Mouse (Mus musculus) neural tube, embryonic 11.5 days (tissue): ENCODE results near the gene Padi2. TPM values are rescaled to one million over a fixed set of nuclear protein-coding genes. Genes with fewer than 3 reads are reported as not detected.

Experiments used
- ATAC-seq: fragments of 200-750 bp; cut with Nextera tagmentation; 2 replicates; pipeline ENCODE4 v1.8.0; 2017; ENCODE audit warnings: moderate number of reproducible peaks, mild to moderate bottlenecking, moderate TSS enrichment, moderate library complexity; ENCODE audit not compliant: insufficient read depth, low FRiP score, low TSS enrichment
- DNase-seq: peaks from one replicate; pipeline ENCODE4 v3.0.0-alpha.2; 2015; ENCODE audit warnings: low spot score
- H3K27ac ChIP-seq: fragments of 300-500 bp; sonication (generic); 2 replicates; pipeline ENCODE4 v1.5.1; 2014; ENCODE audit warnings: low read depth, mild to moderate bottlenecking, low read length
- H3K27me3 ChIP-seq: fragments of 300-500 bp; sonication (generic); 2 replicates; pipeline ENCODE4 v1.6.1; 2014; ENCODE audit warnings: mild to moderate bottlenecking, low read length, mixed read lengths; ENCODE audit not compliant: control insufficient read depth, insufficient read depth
- H3K36me3 ChIP-seq: fragments of 300-500 bp; sonication (generic); 2 replicates; pipeline ENCODE4 v1.6.1; 2014; ENCODE audit warnings: mild to moderate bottlenecking, low read length, moderate library complexity, mixed read lengths; ENCODE audit not compliant: control insufficient read depth, insufficient read depth
- H3K4me1 ChIP-seq: fragments of 300-500 bp; sonication (generic); 2 replicates; pipeline ENCODE4 v1.6.1; 2014; ENCODE audit warnings: low read length, mixed read lengths; ENCODE audit not compliant: control insufficient read depth, insufficient read depth
- H3K4me2 ChIP-seq: fragments of 300-500 bp; sonication (generic); 2 replicates; pipeline ENCODE4 v1.6.1; 2014; ENCODE audit warnings: low read depth, mild to moderate bottlenecking, moderate library complexity
- H3K4me3 ChIP-seq: fragments of 300-500 bp; sonication (generic); 2 replicates; pipeline ENCODE4 v1.5.1; 2014; ENCODE audit warnings: low read depth, low read length
- H3K9ac ChIP-seq: fragments of 300-500 bp; sonication (generic); 2 replicates; pipeline ENCODE4 v1.6.1; 2014; ENCODE audit warnings: mild to moderate bottlenecking, low read length
- H3K9me3 ChIP-seq: fragments of 300-500 bp; sonication (generic); 2 replicates; pipeline ENCODE4 v1.6.1; 2016; ENCODE audit warnings: low read length; ENCODE audit not compliant: control insufficient read depth
- WGBS: fragments of 180-500 bp; shearing (Covaris S2); extraction: QIAGEN DNeasy Blood & Tissue Kit; methylation state at CpG from one replicate; pipeline ENCODE4 v1.1.7; 2014; 5-methylcytosine and 5-hydroxymethylcytosine counted together
- polyA plus RNA-seq: library from polyadenylated mRNA; unstranded; fragments of >200 nt; fragmentation: Nextera tagmentation; extraction: Ambion mirVana; gene quantifications from 2 replicates; pipeline ENCODE4 v1.2.1, GENCODE M21; 2014

Padi2 gene
- polyA plus RNA-seq, 1 experiment from 2014 or later = 1.7 TPM

- Histone ChIP-seq H3K4me1 (no peaks in the 10 kb centered on the region), H3K27me3 (no peaks in the 10 kb centered on the region), H3K9me3 (no peaks in the 10 kb centered on the region), H3K27ac (no peak overlapping the region), H3K4me3 (no peak overlapping the region), H3K36me3 (peaks cover 26% of the 10 kb centered on the region), H3K4me2 (no peak overlapping the region), H3K9ac (no peak overlapping the region)
- DNase-seq = no peak
- 97% methylated on average over 7 of the region's 7 CpGs for WGBS
- ATAC-seq = no peak
These were observed 69.2 kb downstream of the Padi2 start for GRCm38 (mm10) chr4:140975356-140975755.

GRCm38 (mm10) chr4:140977278-140977677 is 71.1 kb downstream of the Padi2 start:
- no peak overlapping the region for H3K27ac ChIP-seq
- H3K36me3 ChIP-seq = peaks cover 16% of the 10 kb centered on the region
- H3K9me3 ChIP-seq = no peaks in the 10 kb centered on the region
- ATAC-seq (no peak), DNase-seq (no peak)
- no peaks in the 10 kb centered on the region for H3K4me1 ChIP-seq
- H3K4me3 ChIP-seq = no peak overlapping the region
- H3K27me3 ChIP-seq = no peaks in the 10 kb centered on the region
- 84% methylated on average over 10 of the region's 10 CpGs for WGBS
- no peak overlapping the region for H3K4me2 ChIP-seq
- H3K9ac ChIP-seq = no peak overlapping the region

- H3K27me3 ChIP-seq = no peaks in the 10 kb centered on the region
- no peak overlapping the region for H3K4me3 ChIP-seq
- no peak overlapping the region for H3K9ac ChIP-seq
- ATAC-seq (no peak), DNase-seq (no peak)
- WGBS = 93% methylated on average over 14 of the region's 14 CpGs
- no peaks in the 10 kb centered on the region for H3K4me1 ChIP-seq
- H3K9me3 ChIP-seq = no peaks in the 10 kb centered on the region
- H3K4me2 ChIP-seq = no peak overlapping the region
- no peak overlapping the region for H3K27ac ChIP-seq
- peaks cover 9% of the 10 kb centered on the region for H3K36me3 ChIP-seq
These were observed 71.9 kb downstream of the Padi2 start for GRCm38 (mm10) chr4:140977886-140978692.

DNA sequence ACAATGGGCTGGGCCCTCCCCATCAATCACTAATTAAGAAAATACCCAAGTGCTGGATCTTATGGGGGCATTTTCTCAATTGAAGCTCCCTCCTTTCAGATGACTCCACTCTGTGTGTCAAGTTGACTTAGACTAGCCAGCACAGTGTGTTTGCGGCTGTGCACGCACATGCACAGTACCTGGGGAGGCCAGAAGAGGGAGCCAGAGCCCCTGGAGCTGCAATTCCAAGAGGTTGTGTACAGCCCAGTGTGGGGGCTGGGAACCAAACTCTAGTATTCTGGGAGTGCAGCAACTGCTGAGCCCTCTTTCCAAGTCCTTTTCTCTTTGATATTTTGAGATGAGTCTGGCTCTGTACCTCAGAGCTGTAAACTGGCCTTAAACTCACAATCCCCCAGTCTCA is 75.5 kb downstream of the Padi2 start:
- WGBS = 95% methylated on average over 2 of the region's 2 CpGs
- Histone ChIP-seq H3K27ac (no peak overlapping the region), H3K9ac (no peak overlapping the region), H3K4me3 (no peak overlapping the region), H3K9me3 (no peaks in the 10 kb centered on the region), H3K36me3 (peaks cover 9% of the 10 kb centered on the region), H3K4me1 (no peaks in the 10 kb centered on the region), H3K4me2 (no peak overlapping the region), H3K27me3 (no peaks in the 10 kb centered on the region)
- ATAC-seq (no peak), DNase-seq (no peak)

GRCm38 (mm10) chr4:140982808-140983207 is 76.7 kb downstream of the Padi2 start:
- H3K27me3 ChIP-seq = no peaks in the 10 kb centered on the region
- peaks cover 7% of the 10 kb centered on the region; the same call in 1 of the 2 replicates for H3K4me1 ChIP-seq
- H3K9ac ChIP-seq = no peak overlapping the region
- no peak overlapping the region for H3K4me3 ChIP-seq
- WGBS = 76% methylated on average over 4 of the region's 4 CpGs
- H3K9me3 ChIP-seq = no peaks in the 10 kb centered on the region
- H3K36me3 ChIP-seq = peaks cover 7% of the 10 kb centered on the region
- no peak overlapping the region for H3K4me2 ChIP-seq
- H3K27ac ChIP-seq = no peak overlapping the region
- DNase-seq = no peak
- ATAC-seq = no peak

DNA sequence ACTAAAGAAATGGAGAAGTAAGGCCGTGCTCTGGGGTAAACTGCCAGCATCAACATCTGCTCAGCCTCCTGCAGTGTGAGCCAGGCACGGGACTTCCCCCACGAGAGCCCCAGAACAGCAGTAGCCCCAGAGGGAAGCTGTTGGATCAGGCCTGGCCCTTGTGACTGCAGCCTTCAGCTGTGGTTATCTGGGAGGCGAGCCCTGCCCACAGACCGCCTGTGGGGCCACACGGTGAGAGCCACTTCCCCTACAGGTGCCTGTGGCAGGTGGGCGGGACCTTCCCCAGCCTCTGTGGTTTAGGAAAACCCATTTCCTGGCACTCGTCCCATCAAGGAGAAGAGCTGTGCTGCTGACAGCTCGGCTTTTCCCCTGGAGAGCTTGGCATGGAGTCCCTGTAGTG is 77.3 kb downstream of the Padi2 start:
- peaks cover 7% of the 10 kb centered on the region; the same call in 1 of the 2 replicates for H3K4me1 ChIP-seq
- no peaks in the 10 kb centered on the region for H3K27me3 ChIP-seq
- H3K36me3 ChIP-seq = peaks cover 7% of the 10 kb centered on the region
- ATAC-seq = no peak
- no peak overlapping the region for H3K4me2 ChIP-seq
- no peaks in the 10 kb centered on the region for H3K9me3 ChIP-seq
- no peak overlapping the region for H3K27ac ChIP-seq
- H3K9ac ChIP-seq = no peak overlapping the region
- WGBS = 21% methylated on average over 9 of the region's 9 CpGs
- no peak overlapping the region for H3K4me3 ChIP-seq
- DNase-seq = no peak

DNA sequence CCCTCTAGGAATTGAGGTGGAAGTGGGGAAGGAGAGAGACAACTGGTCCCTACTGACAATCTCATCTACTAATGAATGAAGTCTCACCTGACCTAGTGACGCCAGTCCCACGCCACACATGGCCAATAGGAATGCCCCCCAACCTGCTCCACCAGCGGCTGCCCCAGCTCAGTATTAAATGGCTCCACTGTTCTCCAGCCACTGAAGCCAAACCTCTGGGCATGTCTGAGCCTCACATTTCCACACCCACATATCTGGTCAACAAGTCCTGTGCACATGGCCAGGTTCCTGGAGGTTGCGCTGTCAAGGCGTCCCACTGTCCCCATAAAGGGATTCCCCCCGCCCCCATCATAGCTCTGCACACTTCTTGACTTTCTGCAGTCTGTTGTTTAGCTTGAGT is 78.4 kb downstream of the Padi2 start:
- H3K9me3 ChIP-seq = no peaks in the 10 kb centered on the region
- ATAC-seq = no peak
- WGBS = 85% methylated on average over 6 of the region's 6 CpGs

GRCm38 (mm10) chr4:140986024-140986710 is 80.0 kb downstream of the Padi2 start:
- WGBS = 30% methylated on average over 15 of the region's 15 CpGs
- DNase-seq (no peak), ATAC-seq (no peak; the same call in 1 of the 2 replicates)

More for the DNA sequence above, 78.4 kb downstream of the Padi2 start:
- DNase-seq = no peak
- Histone ChIP-seq H3K9ac (no peak overlapping the region), H3K4me1 (peaks cover 7% of the 10 kb centered on the region), H3K36me3 (no peaks in the 10 kb centered on the region; the same call in 1 of the 2 replicates), H3K27me3 (no peaks in the 10 kb centered on the region), H3K4me2 (no peak overlapping the region), H3K4me3 (no peak overlapping the region), H3K27ac (no peak overlapping the region)

More at GRCm38 (mm10) chr4:140986024-140986710, 80.0 kb downstream of the Padi2 start:
- H3K27me3 ChIP-seq = no peaks in the 10 kb centered on the region
- H3K36me3 ChIP-seq = no peaks in the 10 kb centered on the region
- peak overlapping the region; percentile 88 for H3K4me2 ChIP-seq
- H3K27ac ChIP-seq = no peak overlapping the region
- H3K4me3 ChIP-seq = peak overlapping the region; percentile 87
- H3K9me3 ChIP-seq = no peaks in the 10 kb centered on the region
- peak overlapping the region; percentile 86 for H3K9ac ChIP-seq
- peaks cover 7% of the 10 kb centered on the region for H3K4me1 ChIP-seq
